Mouse (Mus musculus) embryonic facial prominence, embryonic 10.5 days (tissue): Measurements from ENCODE around the gene Fam71a. TPM values are rescaled to one million over a fixed set of nuclear protein-coding genes. Genes with fewer than 3 reads are reported as not detected.

Source experiments
- DNase-seq: peaks from one replicate; pipeline ENCODE4 v3.0.0-alpha.2; 2017; ENCODE audit warnings: low spot score
- H3K27ac ChIP-seq: fragments of 300-500 bp; sonication (generic); replicated peaks from 2 replicates; pipeline ENCODE4 v1.5.1; 2016; ENCODE audit warnings: mild to moderate bottlenecking
- H3K27me3 ChIP-seq: fragments of 300-500 bp; sonication (generic); replicated peaks from 2 replicates; pipeline ENCODE4 v1.6.1; 2016; ENCODE audit warnings: low read depth, mild to moderate bottlenecking; ENCODE audit not compliant: poor library complexity, severe bottlenecking
- H3K36me3 ChIP-seq: fragments of 300-500 bp; sonication (generic); replicated peaks from 2 replicates; pipeline ENCODE4 v1.6.1; 2016; ENCODE audit warnings: mild to moderate bottlenecking, moderate library complexity
- H3K4me1 ChIP-seq: fragments of 300-500 bp; sonication (generic); 2 replicates; pipeline ENCODE4 v1.6.1; 2016
- H3K4me3 ChIP-seq: fragments of 300-500 bp; sonication (generic); 2 replicates; pipeline ENCODE4 v1.5.1; 2016; ENCODE audit warnings: mild to moderate bottlenecking, moderate library complexity
- H3K9me3 ChIP-seq: fragments of 300-500 bp; sonication (generic); 2 replicates; pipeline ENCODE4 v1.6.1; 2016; ENCODE audit warnings: mild to moderate bottlenecking
- WGBS: fragments of 180-500 bp; shearing (Covaris S2); methylation state at CpG from one replicate; pipeline ENCODE4 v1.1.7; 2016; 5-methylcytosine and 5-hydroxymethylcytosine counted together
- polyA plus RNA-seq: library from polyadenylated mRNA; unstranded; fragments of >200 nt; fragmentation: Nextera tagmentation; extraction: Ambion mirVana; gene quantifications from 2 replicates; pipeline ENCODE4 v1.2.1, GENCODE M21; 2016

Gene Fam71a
- polyA plus RNA-seq, 1 experiment from 2014 or later, result not detected

DNA sequence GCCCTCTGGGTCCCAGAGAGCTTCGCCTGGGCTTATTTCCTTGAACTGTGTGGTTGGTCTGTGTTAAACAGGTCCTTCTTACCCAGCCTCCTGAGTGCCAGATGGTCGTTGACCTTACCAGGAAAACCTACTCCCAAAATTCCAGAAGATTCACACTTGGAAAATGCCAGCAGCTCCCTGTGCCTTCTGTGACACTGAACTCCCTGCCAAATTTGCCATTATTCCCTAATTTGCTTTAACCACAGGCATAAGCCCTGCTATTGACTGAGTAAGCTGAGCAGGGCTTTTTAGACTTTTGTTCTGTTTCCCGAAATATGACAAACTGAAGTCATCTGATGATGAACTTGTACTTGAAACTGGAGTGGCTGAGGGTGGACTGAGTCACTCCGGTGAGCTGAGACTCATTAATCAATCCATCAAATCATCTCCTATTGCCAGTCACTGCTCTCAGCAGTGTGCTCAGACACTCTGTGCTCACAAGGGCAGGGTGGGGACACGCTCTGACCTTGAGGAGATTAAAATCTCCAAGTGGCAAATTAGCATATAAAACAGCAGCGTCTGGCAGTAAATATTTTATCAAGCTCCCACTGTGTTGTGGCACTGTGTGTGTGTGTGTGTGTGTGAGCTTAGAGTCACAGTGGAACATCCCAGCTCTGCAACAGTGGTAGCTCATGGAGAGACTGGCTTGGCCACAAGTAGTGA lies 25.2 kb upstream of the Fam71a start:
- WGBS, result 56% methylated on average over 6 of the region's 6 CpGs
- no peak for DNase-seq
- Histone ChIP-seq H3K36me3 (no peaks in the 10 kb centered on the region), H3K27ac (no peak overlapping the region), H3K9me3 (no peaks in the 10 kb centered on the region), H3K4me3 (no peak overlapping the region), H3K27me3 (peaks cover 66% of the 10 kb centered on the region), H3K4me1 (peaks cover 24% of the 10 kb centered on the region)

DNA sequence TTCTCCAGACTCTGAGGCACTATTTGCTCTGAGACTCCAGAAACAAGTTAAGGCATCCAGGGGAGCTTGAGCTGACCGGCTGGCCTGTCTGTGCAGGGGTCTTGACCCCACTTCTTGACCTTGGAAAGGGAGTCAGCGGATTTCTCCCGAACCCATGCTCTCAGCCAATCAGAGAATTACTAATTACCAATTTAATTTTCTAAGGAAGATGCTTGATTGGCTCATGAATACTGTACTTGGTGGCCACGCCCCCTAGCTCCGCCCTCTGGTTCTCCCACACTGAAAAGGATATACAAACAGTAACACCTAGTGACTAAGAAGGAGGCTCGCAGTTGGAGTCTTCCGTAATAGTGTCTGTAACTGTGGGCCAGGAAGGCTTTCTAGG lies 21.8 kb upstream of the Fam71a start:
- no peaks in the 10 kb centered on the region for H3K36me3 ChIP-seq
- peak; percentile 54 for DNase-seq
- peaks cover 56% of the 10 kb centered on the region for H3K4me1 ChIP-seq
- peak overlapping the region; percentile 73 for H3K4me3 ChIP-seq
- 4% methylated on average over 7 of the region's 7 CpGs for WGBS
- H3K27me3 ChIP-seq, result peaks cover 91% of the 10 kb centered on the region
- no peaks in the 10 kb centered on the region for H3K9me3 ChIP-seq
- H3K27ac ChIP-seq, result no peak overlapping the region

DNA sequence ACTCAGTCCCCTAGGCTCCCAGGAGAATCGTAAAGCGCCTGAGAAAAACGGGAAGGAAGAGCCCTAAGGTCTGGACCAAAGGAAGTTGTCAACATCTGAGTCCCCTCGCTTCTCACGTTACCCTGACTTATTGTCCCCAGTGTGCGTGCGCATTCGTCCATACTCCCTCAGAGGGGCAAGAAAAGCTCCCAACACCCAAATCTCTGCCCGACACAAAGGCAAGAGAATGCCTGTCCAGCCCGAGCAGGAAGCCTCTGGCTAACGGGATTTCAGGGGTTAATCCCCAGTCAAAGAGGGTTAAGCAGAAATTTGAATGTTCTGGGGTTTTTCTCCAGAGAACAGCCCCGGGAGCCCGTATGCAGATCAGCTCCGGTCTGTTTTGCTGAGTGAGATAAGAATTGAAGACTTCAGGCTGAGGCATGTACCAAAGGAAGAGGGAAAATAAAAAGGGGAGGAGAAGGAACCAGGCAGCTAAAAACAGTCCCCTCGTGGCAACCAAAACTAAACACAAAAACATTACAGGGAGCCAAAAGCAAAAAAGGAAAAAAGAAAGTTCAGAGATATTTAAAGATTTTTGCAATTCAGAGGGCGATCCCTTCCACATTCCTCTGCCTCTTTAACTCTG lies 21.3 kb upstream of the Fam71a start:
- H3K9me3 ChIP-seq, result no peaks in the 10 kb centered on the region
- no peaks in the 10 kb centered on the region for H3K36me3 ChIP-seq
- no peak overlapping the region for H3K27ac ChIP-seq
- H3K27me3 ChIP-seq, result peaks cover 91% of the 10 kb centered on the region
- peak overlapping the region; percentile 73 for H3K4me3 ChIP-seq
- peak; percentile 58 for DNase-seq
- WGBS, result under 1% methylated on average over 16 of the region's 16 CpGs
- H3K4me1 ChIP-seq, result peaks cover 59% of the 10 kb centered on the region

DNA sequence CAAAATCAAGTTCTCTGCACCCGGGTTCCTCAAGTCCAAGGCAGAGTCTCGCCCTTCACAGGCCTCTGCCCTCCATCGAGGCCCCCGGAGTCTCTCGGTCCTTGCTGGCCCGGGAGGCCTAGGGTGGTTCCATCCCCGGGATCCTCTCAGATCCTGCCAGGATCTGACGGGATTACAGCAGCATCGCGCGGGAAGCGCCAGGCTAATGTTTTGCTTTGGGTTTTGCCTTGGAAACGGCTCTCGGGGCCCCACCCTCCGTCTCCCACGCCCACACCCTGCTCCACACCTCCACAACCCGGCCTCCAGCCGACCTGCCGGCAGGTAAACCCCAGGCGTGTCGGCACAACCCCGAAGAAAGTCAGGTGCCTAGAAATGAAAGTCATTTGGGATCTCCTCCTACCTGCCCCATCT lies 20.2 kb upstream of the Fam71a start:
- Histone ChIP-seq H3K27me3 (peaks cover 92% of the 10 kb centered on the region), H3K4me3 (peak overlapping the region; percentile 73), H3K4me1 (peaks cover 67% of the 10 kb centered on the region), H3K27ac (no peak overlapping the region; the same call in 1 of the 2 replicates), H3K36me3 (no peaks in the 10 kb centered on the region), H3K9me3 (no peaks in the 10 kb centered on the region)
- DNase-seq, result peak; percentile 60
- under 1% methylated on average over 22 of the region's 22 CpGs for WGBS

DNA sequence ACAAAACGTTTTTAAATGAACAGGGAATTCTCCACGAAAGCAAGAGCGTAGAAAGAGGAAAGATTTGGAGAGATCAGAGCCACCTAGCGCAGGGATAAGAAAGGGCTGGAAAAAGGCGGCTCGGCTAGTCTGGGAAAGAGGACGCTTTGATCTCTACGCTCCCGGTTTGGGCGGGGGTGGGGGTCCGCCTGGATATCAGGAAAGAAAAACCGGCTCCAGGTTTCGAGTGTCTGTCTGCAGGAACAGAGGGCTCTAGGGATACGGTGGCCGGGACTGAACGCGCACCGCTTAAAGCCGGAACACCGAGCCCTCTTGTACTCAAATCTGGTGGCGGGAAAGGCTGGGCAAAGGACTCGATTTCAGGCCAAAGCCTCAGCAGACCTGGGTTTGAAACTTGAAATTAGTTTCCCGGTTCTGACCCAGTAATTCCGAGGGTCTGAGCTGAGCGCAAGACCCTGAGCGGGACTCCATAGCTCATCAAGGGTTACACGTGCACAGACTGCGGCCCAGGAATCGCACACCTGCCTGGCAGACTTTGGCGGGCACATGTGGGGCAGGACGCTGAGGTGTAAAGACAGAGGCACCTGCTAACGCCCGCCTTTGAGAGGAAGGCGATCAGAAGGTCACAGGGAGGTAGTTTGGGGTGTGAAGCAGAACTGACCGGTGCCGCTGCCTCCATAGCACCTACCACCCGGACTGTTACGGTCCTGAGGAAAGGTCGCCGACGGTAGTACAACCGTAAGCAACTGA lies 19.6 kb upstream of the Fam71a start:
- Histone ChIP-seq H3K27me3 (peaks cover 98% of the 10 kb centered on the region), H3K27ac (no peak overlapping the region; the same call in 1 of the 2 replicates), H3K4me3 (peak overlapping the region; percentile 73), H3K4me1 (peaks cover 73% of the 10 kb centered on the region), H3K36me3 (no peaks in the 10 kb centered on the region), H3K9me3 (no peaks in the 10 kb centered on the region)
- DNase-seq, result peak; percentile 70
- 2% methylated on average over 42 of the region's 42 CpGs for WGBS

DNA sequence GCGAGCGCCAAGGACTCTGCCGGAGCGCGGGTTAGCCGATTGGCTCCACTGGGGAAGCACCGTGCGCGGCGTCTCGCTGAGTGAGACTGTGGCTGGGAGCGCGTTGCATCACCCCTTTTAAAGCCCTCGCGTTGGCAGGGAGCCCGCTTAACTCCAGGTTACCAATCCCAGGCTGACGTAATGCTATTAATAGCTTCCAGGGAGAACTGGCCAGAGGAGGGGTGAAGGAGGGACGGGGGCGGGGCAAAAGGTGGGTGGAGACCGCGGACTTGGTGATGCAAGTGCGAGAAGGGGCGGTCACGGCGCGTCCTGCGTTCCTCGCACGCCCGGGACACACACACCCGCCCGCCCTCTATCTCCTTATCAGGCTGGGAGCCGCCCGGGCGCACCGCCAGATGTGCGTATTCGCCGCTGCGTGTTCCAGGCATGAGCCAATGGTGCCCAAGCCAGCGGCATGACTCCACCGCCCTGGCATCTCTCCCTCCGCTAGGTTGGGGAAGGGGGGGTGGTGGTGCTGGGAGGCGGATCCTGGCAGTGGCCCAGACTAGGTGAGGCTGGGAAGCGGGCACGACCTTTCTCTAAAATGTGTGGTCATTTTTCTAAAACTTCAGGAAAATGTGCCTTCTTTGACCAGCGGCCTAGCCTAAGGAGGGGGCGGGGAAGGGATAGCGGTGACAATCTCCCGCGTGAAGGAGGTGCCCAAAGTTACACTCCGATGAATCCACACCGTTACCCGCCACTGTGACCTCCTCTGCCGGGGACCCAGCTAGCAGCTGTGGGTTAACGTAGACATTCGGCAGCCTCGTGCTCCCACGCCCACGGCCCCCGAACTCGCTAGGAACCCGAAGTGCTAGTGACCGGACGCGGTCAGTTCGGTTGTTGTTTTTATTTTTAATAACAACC lies 18.8 kb upstream of the Fam71a start:
- Histone ChIP-seq H3K4me1 (peaks cover 81% of the 10 kb centered on the region), H3K4me3 (peak overlapping the region; percentile 73), H3K9me3 (no peaks in the 10 kb centered on the region), H3K36me3 (no peaks in the 10 kb centered on the region), H3K27me3 (peaks cover 99% of the 10 kb centered on the region), H3K27ac (peak overlapping the region; percentile 70)
- peak; percentile 92 for DNase-seq
- WGBS, result under 1% methylated on average over 67 of the region's 67 CpGs

DNA sequence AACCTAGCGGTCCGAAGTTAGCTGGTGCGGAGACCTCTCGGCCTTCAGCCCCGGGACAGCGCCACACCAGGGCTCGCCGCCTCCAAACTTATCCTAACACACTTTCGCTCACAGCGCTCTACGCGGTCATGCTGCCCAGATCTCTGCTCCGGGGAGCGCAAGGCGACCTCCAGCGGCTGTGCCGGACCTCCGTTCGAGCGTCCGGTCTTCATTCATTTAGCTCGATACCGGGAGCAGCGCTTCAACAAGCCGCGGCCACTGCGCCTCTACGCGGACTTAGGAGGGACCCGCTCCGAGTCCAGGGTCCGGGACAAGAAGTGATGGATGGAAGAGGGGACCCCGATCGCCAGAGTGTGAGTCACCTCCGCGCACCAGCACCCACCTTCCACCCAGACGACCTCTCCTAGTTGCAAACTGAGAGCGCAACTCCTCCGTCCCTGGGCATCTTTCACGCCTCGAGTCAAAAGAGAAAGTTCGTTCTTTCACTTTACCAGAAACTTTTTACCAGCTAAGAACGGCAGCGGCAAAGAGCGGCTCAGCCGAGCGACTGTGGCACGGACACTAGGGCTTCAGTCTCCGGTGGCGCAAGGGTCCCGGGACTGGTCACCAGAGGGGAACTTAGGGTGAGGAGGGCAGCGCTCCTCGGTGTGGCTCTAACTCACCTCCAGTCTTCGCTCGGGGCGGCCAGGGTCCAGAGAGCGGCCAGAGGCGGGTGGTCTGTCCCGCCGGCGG lies 18.0 kb upstream of the Fam71a start:
- DNase-seq, result peak; percentile 81
- H3K9me3 ChIP-seq, result no peaks in the 10 kb centered on the region
- WGBS, result under 1% methylated on average over 61 of the region's 61 CpGs
- H3K4me3 ChIP-seq, result peak overlapping the region; percentile 73
- H3K4me1 ChIP-seq, result peaks cover 86% of the 10 kb centered on the region
- peaks cover 98% of the 10 kb centered on the region for H3K27me3 ChIP-seq
- peak overlapping the region; percentile 70 for H3K27ac ChIP-seq
- no peaks in the 10 kb centered on the region for H3K36me3 ChIP-seq

DNA sequence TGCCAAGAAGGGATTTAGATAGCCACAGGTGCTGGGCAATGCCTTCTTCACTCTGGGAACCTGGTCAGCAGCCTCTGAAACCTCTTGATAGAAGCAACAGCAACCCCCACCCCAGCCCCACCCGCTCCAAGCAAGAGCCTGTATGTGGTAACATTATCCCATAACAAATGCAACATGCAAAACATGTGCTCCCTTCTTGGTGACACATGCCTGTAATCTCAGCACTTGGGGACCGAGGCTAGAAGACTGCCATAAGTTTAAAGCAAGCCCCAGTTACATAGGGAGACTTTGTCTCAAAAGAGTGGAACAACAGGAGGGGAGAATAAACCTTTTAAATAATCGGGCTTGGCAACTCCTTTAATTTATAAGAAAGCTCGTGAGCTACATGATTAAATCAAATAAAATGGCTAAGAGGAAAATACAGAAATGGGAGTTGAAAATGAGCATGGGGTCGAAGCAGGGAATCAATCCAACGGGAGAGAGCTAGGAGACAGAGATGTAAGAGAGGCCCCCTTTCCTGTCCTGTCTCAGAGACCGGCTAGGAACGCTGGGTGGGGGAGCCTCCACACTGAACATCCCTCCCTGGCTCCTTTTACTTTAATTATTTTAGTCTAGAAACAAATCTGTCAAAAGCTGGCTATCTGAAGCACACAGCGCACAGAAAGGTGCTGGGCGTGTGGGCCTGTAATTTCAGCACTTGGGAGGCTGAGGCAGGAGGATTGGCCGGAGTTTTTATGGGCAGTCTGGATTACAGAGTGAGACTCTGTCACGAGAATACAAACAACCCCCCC lies 17.0 kb upstream of the Fam71a start:
- Histone ChIP-seq H3K36me3 (no peaks in the 10 kb centered on the region), H3K4me3 (peak overlapping the region; percentile 73), H3K27ac (no peak overlapping the region), H3K9me3 (no peaks in the 10 kb centered on the region), H3K4me1 (peaks cover 88% of the 10 kb centered on the region), H3K27me3 (peaks cover 98% of the 10 kb centered on the region)
- DNase-seq, result no peak
- 48% methylated on average over 12 of the region's 12 CpGs for WGBS

DNA sequence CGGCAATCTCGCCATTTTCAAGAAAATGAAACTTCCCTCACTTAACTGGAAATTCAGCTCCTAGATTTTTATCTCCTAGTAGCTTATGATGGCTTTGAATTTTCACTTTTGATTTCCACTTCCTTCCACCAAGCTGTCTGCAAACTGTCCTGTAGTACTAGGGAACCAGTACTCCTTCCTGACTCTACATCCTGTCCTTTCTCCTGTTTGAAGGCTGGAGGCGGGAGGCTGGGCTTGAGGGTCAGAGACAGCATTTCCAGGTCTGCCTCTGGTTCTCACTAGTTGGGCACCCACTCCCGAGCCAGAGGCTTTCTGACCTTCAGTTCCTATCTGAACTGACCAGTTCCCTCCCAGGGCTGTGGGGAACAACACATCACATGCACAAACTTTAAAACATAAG lies 15.8 kb upstream of the Fam71a start:
- Histone ChIP-seq H3K36me3 (no peaks in the 10 kb centered on the region), H3K27me3 (peaks cover 88% of the 10 kb centered on the region), H3K27ac (no peak overlapping the region), H3K4me3 (no peak overlapping the region), H3K4me1 (peaks cover 75% of the 10 kb centered on the region), H3K9me3 (no peaks in the 10 kb centered on the region)
- DNase-seq, result no peak
- WGBS, result 60% methylated on average over 4 of the region's 4 CpGs

DNA sequence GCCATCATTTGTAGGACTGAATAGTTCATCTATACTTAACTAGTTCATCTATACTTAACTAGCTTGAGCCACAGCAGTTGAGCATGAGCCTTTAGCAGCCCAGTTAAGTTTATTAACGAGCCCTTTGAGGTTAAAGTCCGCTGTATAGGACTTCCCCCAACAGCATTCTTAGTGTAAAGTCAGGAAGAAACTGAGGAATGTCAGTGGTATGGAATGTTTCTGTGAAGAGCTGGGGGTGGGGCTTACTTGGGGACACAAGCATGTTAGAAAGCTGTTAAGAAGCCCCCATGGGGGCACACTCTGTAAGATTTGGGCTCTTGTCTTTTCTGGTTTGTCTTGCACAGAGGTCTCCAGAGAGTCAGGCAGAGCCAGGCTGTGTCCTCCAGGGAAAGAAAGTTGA lies 15.2 kb upstream of the Fam71a start:
- H3K27me3 ChIP-seq, result peaks cover 82% of the 10 kb centered on the region
- no peak overlapping the region for H3K27ac ChIP-seq
- no peak for DNase-seq
- peaks cover 69% of the 10 kb centered on the region for H3K4me1 ChIP-seq
- no peaks in the 10 kb centered on the region for H3K9me3 ChIP-seq
- 44% methylated on average over 2 of the region's 2 CpGs for WGBS
- no peak overlapping the region for H3K4me3 ChIP-seq
- no peaks in the 10 kb centered on the region for H3K36me3 ChIP-seq
